Mouse (Mus musculus) hematopoietic multipotent progenitor cell, adult 10-12 weeks (in vitro differentiated cells): Measurements from ENCODE around the gene 4931417E11Rik. TPM values are rescaled to one million over a fixed set of nuclear protein-coding genes. Genes with fewer than 3 reads are reported as not detected.

Experiments used
- polyA plus RNA-seq: library from polyadenylated mRNA; stranded (reverse); fragments of >175 nt; gene quantifications from 2 replicates; pipeline ENCODE4 v1.2.3, GENCODE M21; 2012; ENCODE audit warnings: low replicate concordance

4931417E11Rik gene
- not detected in 2 replicates for polyA plus RNA-seq

DNA sequence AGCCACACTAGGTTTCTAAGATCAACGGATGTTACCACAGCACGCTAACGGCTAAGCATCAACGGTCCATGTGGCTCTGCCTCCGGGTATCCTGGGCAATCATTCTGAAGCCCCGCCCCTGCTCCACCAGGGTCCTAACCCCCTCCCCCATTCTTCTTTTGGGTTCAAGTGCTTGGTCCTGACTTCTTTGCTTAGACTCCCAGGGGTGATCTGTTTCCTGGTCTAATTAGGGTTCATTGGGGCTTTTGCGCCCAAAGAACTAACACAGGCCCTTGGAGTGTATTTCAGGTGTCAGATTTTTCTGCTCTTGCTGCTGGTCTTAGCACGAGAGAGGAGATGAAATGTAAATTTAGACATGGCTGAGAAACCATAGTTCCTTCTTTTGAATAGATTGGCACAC is at the start of gene 4931417E11Rik:
Gene 4931417E11Rik, minus strand, starts transcription at position 101 of the 400 bp plus-strand sequence.

Other genes starting within 250 kb of the 4931417E11Rik start
- not detected in 2 replicates for gene Dnah6, start 248.0 kb downstream of the 4931417E11Rik start, polyA plus RNA-seq
- 2.0 and 52.5 TPM in 2 replicates for gene Suclg1, start 221.3 kb downstream of the 4931417E11Rik start, polyA plus RNA-seq